Mouse (Mus musculus): ENCODE measurements at regions not wholly inside any gene's neighbourhood (a gene's known extent, or its start where the extent isn't known, plus 50 kb on each side); places are given as distances from the start of the nearest gene placed in this dataset.

DNA sequence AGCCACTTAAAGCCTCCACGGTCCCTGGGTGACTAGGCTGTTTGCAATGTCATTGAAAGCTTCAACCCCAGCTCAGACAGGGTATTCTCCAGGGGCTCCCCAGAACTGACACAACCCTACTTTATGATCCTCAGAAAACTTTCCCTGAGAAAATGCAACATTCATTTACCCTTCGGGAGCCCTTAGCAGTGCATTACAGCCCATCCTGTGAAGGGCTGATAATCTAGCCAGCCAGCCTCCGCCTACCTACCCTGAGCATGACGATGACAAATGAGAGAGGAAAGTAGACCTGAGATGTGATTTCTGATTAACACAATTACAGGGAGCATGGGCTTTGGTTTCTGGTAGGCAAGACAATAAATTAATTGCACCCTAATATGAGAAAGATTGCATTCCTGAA is 212.6 kb upstream of the Hs6st1 start:
- H3K4me1 ChIP-seq = no peaks in the 10 kb centered on the region
- H3K4me3 ChIP-seq = no peak overlapping the region
- WGBS = 84% methylated on average over 4 of the region's 4 CpGs
- no peak overlapping the region for H3K27ac ChIP-seq
- H3K9me3 ChIP-seq (replicated peaks) = no peaks in the 10 kb centered on the region
- no peak overlapping the region for H3K9ac ChIP-seq
- ATAC-seq (ENCODE audit: low FRiP score) = no peak
- no peaks in the 10 kb centered on the region for H3K36me3 ChIP-seq
- no peaks in the 10 kb centered on the region for H3K27me3 ChIP-seq
- H3K4me2 ChIP-seq (replicated peaks) = no peak overlapping the region

DNA sequence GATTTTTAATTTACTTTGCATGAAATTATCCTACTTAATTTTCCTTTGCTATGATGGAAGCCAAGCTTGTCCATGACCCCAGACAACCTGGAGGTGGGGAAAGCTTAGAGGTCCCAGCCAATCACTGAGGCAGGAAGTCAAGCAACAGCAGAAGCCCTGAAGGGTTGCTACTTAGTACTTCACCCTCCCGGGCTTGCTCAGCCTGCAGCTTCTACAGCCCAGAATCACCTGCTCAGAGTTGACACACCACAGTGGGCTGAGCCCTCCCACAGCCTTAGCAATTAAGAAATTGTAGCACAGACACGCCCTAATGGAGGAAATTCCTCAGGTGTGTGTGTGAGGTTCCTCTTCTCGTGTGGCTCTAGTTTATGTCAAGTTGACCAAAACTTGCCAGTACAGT is 209.9 kb upstream of the Hs6st1 start:
- ATAC-seq (ENCODE audit: low FRiP score) = no peak
- H3K4me3 ChIP-seq = no peak overlapping the region
- H3K27me3 ChIP-seq = no peaks in the 10 kb centered on the region
- no peak overlapping the region for H3K9ac ChIP-seq
- H3K9me3 ChIP-seq (replicated peaks) = no peaks in the 10 kb centered on the region
- no peak overlapping the region for H3K27ac ChIP-seq
- H3K4me1 ChIP-seq = no peaks in the 10 kb centered on the region
- no peak overlapping the region for H3K4me2 ChIP-seq (replicated peaks)
- H3K36me3 ChIP-seq = no peaks in the 10 kb centered on the region
- 83% methylated on average over 3 of the region's 3 CpGs for WGBS

DNA sequence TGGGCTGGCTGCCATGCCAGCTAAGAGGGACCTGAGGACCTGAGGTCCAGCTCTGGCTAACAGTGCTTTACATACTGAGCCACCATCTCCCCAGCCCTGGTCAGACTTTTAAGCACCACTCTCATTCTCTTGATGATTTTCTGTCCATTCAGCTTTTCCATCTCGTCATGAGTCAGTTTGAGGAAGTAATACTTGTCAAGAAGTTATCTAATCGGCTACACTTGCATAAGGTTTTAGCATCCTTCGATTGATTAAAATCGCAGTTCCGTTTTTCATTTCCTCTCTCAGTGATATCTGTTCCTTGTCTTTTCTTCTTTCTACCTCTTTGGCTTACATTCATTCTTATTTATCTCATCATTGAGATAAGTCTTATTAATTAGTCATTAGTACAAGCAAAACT is 207.4 kb upstream of the Hs6st1 start:
- Histone ChIP-seq H3K4me2 (replicated peaks) (no peak overlapping the region), H3K9me3 (replicated peaks) (no peaks in the 10 kb centered on the region), H3K4me1 (no peaks in the 10 kb centered on the region), H3K4me3 (no peak overlapping the region), H3K36me3 (no peaks in the 10 kb centered on the region), H3K27ac (no peak overlapping the region), H3K9ac (no peak overlapping the region), H3K27me3 (no peaks in the 10 kb centered on the region)
- 89% methylated on average over 5 of the region's 5 CpGs for whole genome bisulfite sequencing
- ATAC-seq (ENCODE audit: low FRiP score) = no peak

DNA sequence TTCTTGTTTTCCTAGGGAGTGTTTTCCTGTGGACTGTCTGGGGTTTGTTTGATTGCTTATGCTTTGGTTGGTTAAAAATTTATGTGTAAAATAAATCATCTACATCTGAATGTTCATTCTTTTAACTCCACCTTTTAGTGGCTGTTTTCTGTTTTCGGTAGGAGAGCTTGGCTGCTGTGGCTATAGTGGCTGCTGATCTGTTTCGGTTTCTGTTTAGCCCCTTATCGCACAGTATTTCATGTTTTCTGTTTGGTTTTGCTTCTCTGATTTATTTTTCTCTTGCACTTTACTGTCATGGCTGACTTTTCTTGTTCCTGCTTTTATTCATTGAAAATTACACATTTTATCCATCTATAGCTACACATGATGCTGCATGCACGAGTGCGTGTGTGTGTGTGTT is 206.0 kb upstream of the Hs6st1 start:
- H3K4me3 ChIP-seq = no peak overlapping the region
- no peaks in the 10 kb centered on the region for H3K36me3 ChIP-seq
- no peak overlapping the region for H3K9ac ChIP-seq
- no peak overlapping the region for H3K4me2 ChIP-seq (replicated peaks)
- 90% methylated on average over 5 of the region's 5 CpGs for WGBS
- no peaks in the 10 kb centered on the region for H3K27me3 ChIP-seq
- no peak overlapping the region for H3K27ac ChIP-seq
- no peaks in the 10 kb centered on the region for H3K9me3 ChIP-seq (replicated peaks)
- H3K4me1 ChIP-seq = no peaks in the 10 kb centered on the region
- no peak for ATAC-seq (ENCODE audit: low FRiP score)

DNA sequence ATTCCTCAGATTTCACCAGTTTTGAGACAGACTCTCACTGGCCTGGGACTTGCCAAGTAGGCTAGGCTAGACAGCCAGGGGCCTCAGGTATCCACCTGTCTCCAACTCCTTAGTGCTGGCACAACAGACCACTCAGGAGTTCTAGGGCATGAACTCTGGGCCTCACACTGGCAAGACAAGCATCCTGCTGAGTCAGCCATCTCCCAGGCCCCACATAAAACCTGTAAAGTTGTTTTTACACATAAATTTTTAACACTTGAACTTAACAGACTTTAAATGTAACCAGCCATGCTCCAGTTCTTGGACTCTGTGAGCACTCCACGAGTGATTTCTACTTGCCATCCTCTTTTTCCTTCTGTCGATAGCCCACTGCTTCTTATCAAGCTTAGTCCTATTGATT is 205.5 kb upstream of the Hs6st1 start:
- Histone ChIP-seq H3K4me2 (replicated peaks) (no peak overlapping the region), H3K36me3 (no peaks in the 10 kb centered on the region), H3K27ac (no peak overlapping the region), H3K9me3 (replicated peaks) (no peaks in the 10 kb centered on the region), H3K9ac (no peak overlapping the region), H3K4me3 (no peak overlapping the region), H3K4me1 (no peaks in the 10 kb centered on the region), H3K27me3 (no peaks in the 10 kb centered on the region)
- 87% methylated on average over 2 of the region's 2 CpGs for WGBS
- no peak for ATAC-seq (ENCODE audit: low FRiP score)

DNA sequence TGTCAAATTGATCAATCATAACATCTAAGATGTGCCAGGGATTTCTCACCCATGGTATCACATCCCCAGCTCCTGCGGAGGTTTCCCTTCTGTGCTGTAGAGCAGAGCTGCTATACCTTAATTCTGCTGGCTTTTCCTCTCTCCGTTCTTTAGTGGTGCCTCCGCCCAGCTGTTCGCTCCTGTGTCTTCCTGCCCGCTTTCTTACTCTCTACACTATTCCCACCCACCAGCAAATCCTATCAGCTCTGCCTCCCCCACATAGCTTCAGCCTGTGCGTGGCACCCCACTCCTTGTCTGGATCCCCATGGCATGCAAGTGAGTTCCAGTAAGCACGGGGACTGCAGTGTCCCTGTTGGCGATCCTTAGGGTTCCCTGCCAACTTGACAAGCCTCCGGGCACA is 204.0 kb upstream of the Hs6st1 start:
- no peak overlapping the region for H3K27ac ChIP-seq
- no peak overlapping the region for H3K4me2 ChIP-seq (replicated peaks)
- H3K36me3 ChIP-seq = no peaks in the 10 kb centered on the region
- no peak overlapping the region for H3K9ac ChIP-seq
- H3K4me3 ChIP-seq = no peak overlapping the region
- H3K4me1 ChIP-seq = peaks cover 1% of the 10 kb centered on the region
- H3K27me3 ChIP-seq = no peaks in the 10 kb centered on the region
- no peaks in the 10 kb centered on the region for H3K9me3 ChIP-seq (replicated peaks)
- ATAC-seq (ENCODE audit: low FRiP score) = no peak
- WGBS = 92% methylated on average over 9 of the region's 9 CpGs

DNA sequence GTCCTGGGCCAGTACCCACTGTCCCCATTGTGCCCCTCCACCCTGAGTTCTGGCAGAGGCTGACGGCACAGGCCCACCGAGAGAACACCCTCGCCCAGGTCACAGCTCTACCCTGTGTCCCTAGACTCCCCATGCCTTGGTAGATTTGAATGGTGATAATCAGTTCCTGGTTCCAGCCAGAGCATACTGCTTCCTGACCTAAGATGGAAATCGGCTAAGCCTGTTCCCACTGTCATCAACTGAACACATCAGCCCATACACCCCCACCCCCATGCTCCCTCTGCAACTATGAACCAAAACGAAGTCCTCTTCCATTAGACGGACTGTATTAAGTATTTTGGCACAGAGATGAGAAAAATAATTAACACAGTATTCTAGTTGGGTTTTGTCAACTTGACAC is 202.9 kb upstream of the Hs6st1 start:
- Histone ChIP-seq H3K27ac (no peak overlapping the region), H3K4me1 (peaks cover 11% of the 10 kb centered on the region), H3K4me2 (replicated peaks) (no peak overlapping the region), H3K36me3 (no peaks in the 10 kb centered on the region), H3K4me3 (no peak overlapping the region), H3K27me3 (no peaks in the 10 kb centered on the region), H3K9me3 (replicated peaks) (no peaks in the 10 kb centered on the region), H3K9ac (no peak overlapping the region)
- ATAC-seq (ENCODE audit: low FRiP score) = no peak
- WGBS = 93% methylated on average over 6 of the region's 6 CpGs

DNA sequence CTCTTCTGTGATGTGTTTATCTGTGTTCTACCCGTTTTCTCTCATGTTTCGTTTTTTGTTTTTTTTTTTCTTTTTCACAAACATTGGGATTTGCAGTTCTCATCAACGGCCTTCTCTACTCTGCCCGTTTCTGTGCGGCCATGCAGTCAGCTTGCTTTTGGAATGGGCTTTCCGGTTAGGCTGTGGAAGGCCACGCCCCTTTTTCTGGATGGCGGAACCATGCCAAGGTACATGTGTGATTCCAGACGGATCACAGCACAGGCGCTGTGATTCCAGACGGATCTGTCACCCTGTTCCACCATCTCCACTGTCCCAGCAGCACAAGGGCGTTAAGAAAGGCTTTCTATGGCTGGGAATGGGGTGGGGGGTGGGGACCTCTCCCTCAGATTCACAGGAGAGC is 201.6 kb upstream of the Hs6st1 start:
- no peak overlapping the region for H3K27ac ChIP-seq
- H3K9me3 ChIP-seq (replicated peaks) = no peaks in the 10 kb centered on the region
- H3K4me2 ChIP-seq (replicated peaks) = no peak overlapping the region
- 85% methylated on average over 12 of the region's 12 CpGs for WGBS
- H3K36me3 ChIP-seq = no peaks in the 10 kb centered on the region
- no peak overlapping the region for H3K9ac ChIP-seq
- H3K4me3 ChIP-seq = no peak overlapping the region
- H3K4me1 ChIP-seq = peaks cover 13% of the 10 kb centered on the region
- no peak for ATAC-seq (ENCODE audit: low FRiP score)
- no peaks in the 10 kb centered on the region for H3K27me3 ChIP-seq

DNA sequence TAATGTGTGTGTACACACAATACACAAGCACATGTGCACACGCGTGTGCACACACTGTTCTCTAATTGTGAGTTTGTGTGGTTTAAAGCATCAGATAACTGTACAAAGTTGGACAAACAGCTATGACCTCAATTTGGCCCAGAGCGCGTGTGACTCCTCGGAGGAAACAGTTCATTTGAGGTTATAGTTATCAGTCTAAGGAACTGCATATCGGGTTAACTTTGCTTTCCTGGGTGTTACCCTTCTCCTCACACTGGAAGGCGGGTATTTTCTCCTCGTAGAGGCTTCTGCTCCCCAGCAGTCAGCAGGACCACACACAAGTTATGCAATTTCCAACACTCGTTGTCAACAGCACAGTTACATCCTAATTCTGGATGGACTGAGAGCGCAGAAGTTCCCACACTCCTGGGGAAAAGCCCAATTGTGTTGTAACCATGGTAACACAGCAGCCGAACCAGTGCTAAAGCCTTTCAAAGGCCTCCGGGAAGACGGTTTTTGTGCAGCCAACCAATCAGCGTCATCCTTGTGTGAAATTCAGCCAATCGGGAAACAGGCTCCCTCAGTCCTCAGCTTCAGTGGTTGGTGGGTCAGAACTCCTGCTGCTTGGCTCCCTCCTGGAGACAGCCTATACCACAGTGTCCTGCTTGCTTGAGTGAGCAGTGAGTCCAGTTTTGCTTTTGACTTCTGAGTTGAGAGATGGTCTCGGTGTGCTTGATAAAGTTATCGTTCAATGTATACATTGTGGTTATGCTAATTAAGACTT is 198.6 kb upstream of the Hs6st1 start:
- Histone ChIP-seq H3K9me3 (replicated peaks) (no peaks in the 10 kb centered on the region), H3K4me1 (peaks cover 13% of the 10 kb centered on the region), H3K4me2 (replicated peaks) (peak overlapping the region; percentile 44), H3K27ac (peak overlapping the region; percentile 64), H3K9ac (no peak overlapping the region), H3K36me3 (no peaks in the 10 kb centered on the region), H3K4me3 (no peak overlapping the region; the same call in 1 of the 2 replicates), H3K27me3 (no peaks in the 10 kb centered on the region)
- ATAC-seq (ENCODE audit: low FRiP score) = peak; percentile 97
- 28% methylated on average over 17 of the region's 17 CpGs for WGBS

DNA sequence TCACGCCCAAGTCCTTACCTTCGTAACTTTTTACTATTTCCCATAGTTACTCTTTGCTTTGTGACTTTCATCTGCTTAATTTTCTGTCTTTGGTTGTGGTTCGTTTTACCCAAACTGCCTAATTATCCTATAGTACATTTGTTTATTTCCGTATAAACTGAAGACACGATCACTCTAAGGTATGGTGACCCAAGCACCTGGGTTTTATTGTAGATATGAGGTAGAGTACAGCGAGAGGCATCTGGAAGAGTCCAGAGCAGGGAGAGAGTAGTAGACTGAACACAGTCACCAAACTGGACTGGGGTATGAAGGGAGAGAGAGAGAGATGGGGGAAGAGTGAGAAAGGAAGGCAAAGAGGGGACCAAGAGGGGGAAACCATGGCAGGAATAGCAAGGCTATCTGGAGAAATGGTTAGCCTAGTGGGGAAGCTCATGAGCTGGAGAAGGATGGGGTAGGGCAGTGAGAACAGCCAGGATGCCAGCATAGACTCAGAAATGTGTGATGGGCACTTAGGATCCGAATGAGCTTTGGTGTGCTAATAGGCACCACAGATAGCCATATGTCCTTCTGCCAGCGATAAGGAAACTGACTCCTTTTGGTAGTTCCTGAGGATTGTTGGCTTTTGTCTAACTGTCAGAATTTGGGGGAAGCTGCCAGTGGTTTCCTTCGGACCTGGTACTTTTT is 197.9 kb upstream of the Hs6st1 start:
- peaks cover 18% of the 10 kb centered on the region for H3K4me1 ChIP-seq
- peak overlapping the region; percentile 44 for H3K4me2 ChIP-seq (replicated peaks)
- 69% methylated on average over 9 of the region's 9 CpGs for WGBS
- H3K27me3 ChIP-seq = no peaks in the 10 kb centered on the region
- no peaks in the 10 kb centered on the region for H3K9me3 ChIP-seq (replicated peaks)
- no peak overlapping the region for H3K9ac ChIP-seq
- no peaks in the 10 kb centered on the region for H3K36me3 ChIP-seq
- H3K4me3 ChIP-seq = no peak overlapping the region
- no peak overlapping the region for H3K27ac ChIP-seq
- peak; percentile 18; the same call in 1 of the 2 replicates for ATAC-seq (ENCODE audit: low FRiP score)

DNA sequence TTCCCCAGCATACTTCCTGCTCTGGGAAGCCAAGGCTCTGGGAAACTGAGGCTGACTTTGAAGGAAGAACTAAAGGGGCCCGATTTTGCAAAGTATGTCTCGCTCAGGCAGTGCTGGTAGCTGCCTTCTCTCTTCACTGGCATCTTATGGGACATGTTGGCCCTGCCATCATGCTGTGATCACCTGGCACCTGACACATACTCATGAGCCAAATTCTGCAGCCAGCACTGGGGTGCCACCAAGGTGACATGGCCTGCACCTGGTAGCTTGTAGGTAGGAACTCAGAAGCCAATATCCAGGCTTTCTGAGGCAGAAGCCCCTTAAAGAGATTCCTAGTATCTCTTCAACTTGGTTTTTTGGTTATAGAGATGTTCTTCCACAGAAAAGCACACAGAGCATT is 195.2 kb upstream of the Hs6st1 start:
- no peaks in the 10 kb centered on the region for H3K36me3 ChIP-seq
- no peak overlapping the region for H3K4me2 ChIP-seq (replicated peaks)
- peaks cover 23% of the 10 kb centered on the region for H3K4me1 ChIP-seq
- H3K27ac ChIP-seq = no peak overlapping the region
- WGBS = 90% methylated on average over 2 of the region's 2 CpGs
- H3K9ac ChIP-seq = no peak overlapping the region
- H3K27me3 ChIP-seq = no peaks in the 10 kb centered on the region
- no peak overlapping the region for H3K4me3 ChIP-seq
- no peak for ATAC-seq (ENCODE audit: low FRiP score)
- no peaks in the 10 kb centered on the region for H3K9me3 ChIP-seq (replicated peaks)

DNA sequence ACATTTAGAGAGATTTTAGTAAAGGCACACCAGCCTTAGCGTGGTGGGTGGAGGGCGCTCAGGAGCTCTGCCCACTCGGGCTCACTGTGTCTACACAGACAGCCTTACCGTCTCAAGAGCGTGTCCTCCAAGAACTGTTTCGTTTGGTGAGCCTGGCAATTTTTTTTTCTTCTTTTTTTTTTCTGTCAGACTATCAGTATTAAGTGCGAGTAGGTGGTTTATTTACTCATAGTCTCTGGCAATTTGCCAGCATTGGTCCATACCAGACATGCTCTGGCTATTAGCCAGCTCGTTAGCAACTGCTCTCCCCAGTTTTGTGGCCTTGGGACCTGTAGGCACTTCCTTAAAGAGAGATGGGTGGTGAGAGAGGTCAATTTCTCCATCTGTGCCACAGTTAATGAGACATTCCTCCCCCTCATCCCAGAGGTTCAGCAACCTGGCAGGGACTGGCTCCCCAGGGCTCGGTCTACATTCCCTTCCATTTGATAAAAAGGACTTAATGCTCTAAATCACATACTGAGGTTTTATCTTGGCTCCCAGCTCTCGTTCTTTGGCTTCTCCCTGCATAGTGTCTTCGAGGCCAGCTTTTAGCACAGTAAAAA is 192.9 kb upstream of the Hs6st1 start:
- Histone ChIP-seq H3K4me1 (peaks cover 11% of the 10 kb centered on the region), H3K9me3 (replicated peaks) (no peaks in the 10 kb centered on the region), H3K4me3 (no peak overlapping the region), H3K36me3 (no peaks in the 10 kb centered on the region), H3K27ac (no peak overlapping the region), H3K27me3 (no peaks in the 10 kb centered on the region), H3K4me2 (replicated peaks) (no peak overlapping the region), H3K9ac (no peak overlapping the region)
- 71% methylated on average over 11 of the region's 11 CpGs for WGBS
- ATAC-seq (ENCODE audit: low FRiP score) = no peak; the same call in 1 of the 2 replicates

DNA sequence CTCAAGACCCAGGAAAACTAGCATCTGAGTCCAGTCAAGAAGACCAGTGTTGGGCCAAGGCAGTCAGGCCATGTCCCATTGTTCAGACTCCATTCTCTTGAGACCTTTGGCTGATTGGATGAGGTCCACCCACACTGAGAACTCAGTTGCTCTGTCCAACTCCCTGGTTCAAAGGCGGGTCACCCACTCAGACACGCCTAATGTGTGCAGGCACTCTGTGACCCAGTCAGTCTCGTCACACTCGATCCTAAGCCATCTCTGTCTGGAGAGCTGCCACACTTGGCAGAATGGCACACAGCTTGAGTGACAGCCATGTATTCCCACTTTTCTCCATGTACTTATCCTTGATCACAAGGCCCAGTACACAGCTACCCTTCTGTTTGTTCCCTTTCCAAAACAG is 189.8 kb upstream of the Hs6st1 start:
- 87% methylated on average over 4 of the region's 4 CpGs for WGBS
- Histone ChIP-seq H3K4me3 (no peak overlapping the region), H3K36me3 (no peaks in the 10 kb centered on the region), H3K27me3 (no peaks in the 10 kb centered on the region), H3K9me3 (replicated peaks) (no peaks in the 10 kb centered on the region), H3K4me2 (replicated peaks) (no peak overlapping the region), H3K4me1 (peaks cover 10% of the 10 kb centered on the region), H3K27ac (no peak overlapping the region), H3K9ac (no peak overlapping the region)
- no peak for ATAC-seq (ENCODE audit: low FRiP score)

All from hindbrain, embryonic 12.5 days (tissue).